Mouse (Mus musculus) liver, postnatal 0 days (tissue): ENCODE measurements around the gene Mypn.

Experiments
- CTCF ChIP-seq: sonication (generic); IDR thresholded peaks from 2 replicates; pipeline ENCODE4 v1.5.1; 2016; ENCODE audit warnings: antibody characterized with exemption, low read depth
- EP300 ChIP-seq: IDR thresholded peaks from 2 replicates; pipeline ENCODE4 v1.6.1; 2016; ENCODE audit warnings: antibody characterized with exemption, low read depth, mild to moderate bottlenecking

- TF ChIP-seq CTCF (no peak), EP300 (no peak)
Observed at GRCm38 (mm10) chr10:63096757-63097156, 107.0 kb downstream of the Mypn start.
